Mouse (Mus musculus): ENCODE results near the gene H2al1j. TPM values are rescaled to one million over a fixed set of nuclear protein-coding genes. Genes with fewer than 3 reads are reported as not detected.
"Not testable (repeated sequence)": the region's sequence is repeated elsewhere in the genome, so short reads cannot be mapped to it uniquely, and the experiment has no call there.

Gene H2al1j
- polyA plus RNA-seq (2015; fragmentation: Nextera tagmentation; extraction: Ambion mirVana) = not detected in 2 replicates

- not testable (repeated sequence) for H3K27me3 ChIP-seq; H3K9ac ChIP-seq; ATAC-seq (ENCODE audit: low FRiP score, low read depth); H3K9me3 ChIP-seq; H3K4me3 ChIP-seq; H3K36me3 ChIP-seq; H3K27ac ChIP-seq; H3K4me2 ChIP-seq (replicated peaks); H3K4me1 ChIP-seq
- 86% methylated on average over 2 of the region's 2 CpGs for WGBS
Measured at GRCm38 (mm10) chrX:11327522-11327921, at the start of gene H2al1j. Gene H2al1j, plus strand, starts transcription at chrX:11327822.

- no peak overlapping the region for H3K27ac ChIP-seq
- no peak overlapping the region for H3K4me2 ChIP-seq (replicated peaks)
- H3K9ac ChIP-seq = no peak overlapping the region
- 65% methylated on average over 2 of the region's 2 CpGs for WGBS
- no peak for ATAC-seq (ENCODE audit: low FRiP score, low read depth)
- no peaks in the 10 kb centered on the region for H3K9me3 ChIP-seq
- H3K4me3 ChIP-seq = no peak overlapping the region
- H3K4me1 ChIP-seq = no peaks in the 10 kb centered on the region
- no peaks in the 10 kb centered on the region for H3K36me3 ChIP-seq
- peaks cover 20% of the 10 kb centered on the region; the same call in 1 of the 2 replicates for H3K27me3 ChIP-seq
Measured at GRCm38 (mm10) chrX:11280741-11281140, 46.9 kb upstream of the H2al1j start.

- WGBS = 56% methylated on average over 14 of the region's 14 CpGs
Measured at GRCm38 (mm10) chrX:11288306-11288882, 39.2 kb upstream of the H2al1j start.

DNA sequence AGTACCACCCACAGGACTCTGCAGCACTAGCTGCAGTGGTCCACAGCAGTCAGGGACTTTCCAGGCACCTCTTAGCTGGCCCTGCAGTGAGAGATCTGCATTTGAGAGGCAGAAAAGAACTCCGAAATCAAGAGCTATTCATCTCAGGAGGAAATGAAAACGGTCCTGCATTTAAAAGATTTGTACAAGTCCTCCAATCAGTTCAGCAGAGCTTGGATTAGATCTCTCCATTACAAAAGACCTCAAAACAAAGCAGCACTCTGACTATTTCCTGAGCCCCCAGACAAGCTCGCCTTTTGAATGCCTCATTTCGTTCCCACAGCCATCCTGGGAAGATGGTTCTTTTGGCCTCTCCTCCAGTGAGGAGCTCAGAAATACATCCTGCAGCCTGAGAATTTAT, 38.4 kb upstream of the H2al1j start:
- peaks cover 39% of the 10 kb centered on the region; the same call in 1 of the 2 replicates for H3K27me3 ChIP-seq

More at GRCm38 (mm10) chrX:11288306-11288882, 39.2 kb upstream of the H2al1j start:
- no peak overlapping the region for H3K4me3 ChIP-seq
- peaks cover 34% of the 10 kb centered on the region; the same call in 1 of the 2 replicates for H3K27me3 ChIP-seq
- no peak overlapping the region for H3K4me2 ChIP-seq (replicated peaks)
- H3K36me3 ChIP-seq = no peaks in the 10 kb centered on the region
- no peak for ATAC-seq (ENCODE audit: low FRiP score, low read depth)
- H3K9ac ChIP-seq = no peak overlapping the region
- H3K4me1 ChIP-seq = no peaks in the 10 kb centered on the region
- H3K9me3 ChIP-seq = no peaks in the 10 kb centered on the region
- H3K27ac ChIP-seq = no peak overlapping the region

DNA sequence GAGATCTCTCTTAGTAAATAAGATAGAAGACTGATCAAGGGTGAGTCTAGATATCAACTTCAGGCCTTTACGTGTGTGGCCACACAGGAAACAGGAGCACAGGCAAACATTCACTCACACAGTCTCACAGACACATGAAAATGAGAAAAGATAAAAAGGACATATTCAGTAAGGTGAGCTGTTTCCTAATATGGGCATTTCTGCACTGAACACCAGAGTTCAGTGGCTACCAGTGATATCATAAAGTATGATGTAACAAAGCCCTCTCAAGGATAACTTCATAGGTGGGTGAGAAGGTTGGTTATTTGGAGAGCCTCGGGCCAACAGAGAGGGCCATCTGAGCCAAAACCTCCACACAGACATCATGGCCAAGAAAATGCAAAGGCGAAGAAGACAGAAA, 28.7 kb upstream of the H2al1j start, which contains the start of gene H2al1a:
H2al1a (plus strand) TSS at position 301 of the 400 bp plus-strand sequence.
- H3K27ac ChIP-seq; H3K9me3 ChIP-seq; H3K4me1 ChIP-seq; H3K36me3 ChIP-seq; H3K27me3 ChIP-seq; ATAC-seq (ENCODE audit: low FRiP score, low read depth); H3K4me2 ChIP-seq (replicated peaks); H3K9ac ChIP-seq; H3K4me3 ChIP-seq: not testable (repeated sequence)
- WGBS = no CpG with 5 or more reads among the region's 3 CpGs

More for the DNA sequence above, 38.4 kb upstream of the H2al1j start:
- Histone ChIP-seq H3K4me2 (replicated peaks) (no peak overlapping the region), H3K27ac (no peak overlapping the region), H3K4me3 (no peak overlapping the region), H3K4me1 (no peaks in the 10 kb centered on the region), H3K36me3 (no peaks in the 10 kb centered on the region), H3K9ac (no peak overlapping the region), H3K9me3 (no peaks in the 10 kb centered on the region)
- 78% methylated on average over 4 of the region's 4 CpGs for WGBS
- no peak for ATAC-seq (ENCODE audit: low FRiP score, low read depth)

DNA sequence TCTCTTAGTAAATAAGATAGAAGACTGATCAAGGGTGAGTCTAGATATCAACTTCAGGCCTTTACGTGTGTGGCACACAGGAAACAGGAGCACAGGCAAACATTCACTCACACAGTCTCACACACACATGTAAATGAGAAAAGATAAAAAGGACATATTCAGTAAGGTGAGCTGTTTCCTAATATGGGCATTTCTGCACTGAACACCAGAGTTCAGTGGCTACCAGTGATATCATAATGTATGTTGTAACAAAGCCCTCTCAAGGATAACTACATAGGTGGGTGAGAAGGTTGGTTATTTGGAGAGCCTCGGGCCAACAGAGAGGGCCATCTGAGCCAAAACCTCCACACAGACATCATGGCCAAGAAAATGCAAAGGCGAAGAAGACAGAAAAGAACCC, 25.5 kb upstream of the H2al1j start, which contains the start of gene H2al1b:
H2al1b (plus strand) TSS at position 301 of the 400 bp plus-strand sequence.
- H3K9ac ChIP-seq; ATAC-seq (ENCODE audit: low FRiP score, low read depth); H3K27ac ChIP-seq; H3K27me3 ChIP-seq; H3K36me3 ChIP-seq; H3K4me1 ChIP-seq; H3K4me3 ChIP-seq; H3K9me3 ChIP-seq; H3K4me2 ChIP-seq (replicated peaks): not testable (repeated sequence)
- WGBS = 94% methylated on average over 1 of the region's 3 CpGs

DNA sequence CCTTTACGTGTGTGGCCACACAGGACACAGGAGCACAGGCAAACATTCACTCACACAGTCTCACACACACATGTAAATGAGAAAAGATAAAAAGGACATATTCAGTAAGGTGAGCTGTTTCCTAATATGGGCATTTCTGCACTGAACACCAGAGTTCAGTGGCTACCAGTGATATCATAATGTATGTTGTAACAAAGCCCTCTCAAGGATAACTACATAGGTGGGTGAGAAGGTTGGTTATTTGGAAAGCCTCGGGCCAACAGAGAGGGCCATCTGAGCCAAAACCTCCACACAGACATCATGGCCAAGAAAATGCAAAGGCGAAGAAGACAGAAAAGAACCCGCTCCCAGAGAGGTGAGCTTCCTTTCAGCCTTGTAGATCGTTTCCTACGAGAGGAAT, 22.3 kb upstream of the H2al1j start, which contains the start of gene H2al1c:
H2al1c (plus strand) TSS at position 301 of the 400 bp plus-strand sequence.
- not testable (repeated sequence) for H3K4me3 ChIP-seq; H3K9me3 ChIP-seq; H3K36me3 ChIP-seq; H3K4me2 ChIP-seq (replicated peaks); H3K9ac ChIP-seq; H3K27me3 ChIP-seq; ATAC-seq (ENCODE audit: low FRiP score, low read depth); H3K27ac ChIP-seq; H3K4me1 ChIP-seq
- WGBS = 94% methylated on average over 2 of the region's 6 CpGs

GRCm38 (mm10) chrX:11308524-11308923, 19.1 kb upstream of the H2al1j start, which contains the start of gene H2al1d:
Gene H2al1d, plus strand, starts transcription at chrX:11308824.
- H3K9me3 ChIP-seq; ATAC-seq (ENCODE audit: low FRiP score, low read depth); H3K4me1 ChIP-seq; H3K4me3 ChIP-seq; H3K36me3 ChIP-seq; H3K4me2 ChIP-seq (replicated peaks); H3K9ac ChIP-seq; H3K27me3 ChIP-seq; H3K27ac ChIP-seq: not testable (repeated sequence)
- no CpG with 5 or more reads among the region's 6 CpGs for WGBS

- not testable (repeated sequence) for H3K36me3 ChIP-seq; H3K4me3 ChIP-seq; H3K4me2 ChIP-seq (replicated peaks); H3K9me3 ChIP-seq; H3K27me3 ChIP-seq; H3K9ac ChIP-seq; H3K27ac ChIP-seq; H3K4me1 ChIP-seq; ATAC-seq (ENCODE audit: low FRiP score, low read depth)
- no CpG with 5 or more reads among the region's 3 CpGs for WGBS
Measured at GRCm38 (mm10) chrX:11311634-11312033, 16.0 kb upstream of the H2al1j start, which contains the start of gene H2al1e. Gene H2al1e, plus strand, starts transcription at chrX:11311934.

DNA sequence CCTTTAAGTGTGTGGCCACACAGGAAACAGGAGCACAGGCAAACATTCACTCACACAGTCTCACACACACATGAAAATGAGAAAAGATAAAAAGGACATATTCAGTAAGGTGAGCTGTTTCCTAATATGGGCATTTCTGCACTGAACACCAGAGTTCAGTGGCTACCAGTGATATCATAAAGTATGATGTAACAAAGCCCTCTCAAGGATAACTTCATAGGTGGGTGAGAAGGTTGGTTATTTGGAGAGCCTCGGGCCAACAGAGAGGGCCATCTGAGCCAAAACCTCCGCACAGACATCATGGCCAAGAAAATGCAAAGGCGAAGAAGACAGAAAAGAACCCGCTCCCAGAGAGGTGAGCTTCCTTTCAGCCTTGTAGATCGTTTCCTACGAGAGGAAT, 12.8 kb upstream of the H2al1j start, which contains the start of gene H2al1f:
H2al1f (plus strand) TSS at position 301 of the 400 bp plus-strand sequence.
- ATAC-seq (ENCODE audit: low FRiP score, low read depth); H3K9ac ChIP-seq; H3K4me3 ChIP-seq; H3K27ac ChIP-seq; H3K36me3 ChIP-seq; H3K4me1 ChIP-seq; H3K4me2 ChIP-seq (replicated peaks); H3K9me3 ChIP-seq; H3K27me3 ChIP-seq: not testable (repeated sequence)
- WGBS = no CpG with 5 or more reads among the region's 6 CpGs

- WGBS = no CpG with 5 or more reads among the region's 3 CpGs
- H3K4me1 ChIP-seq = not testable (repeated sequence)
Measured at GRCm38 (mm10) chrX:11317956-11318355, 9.7 kb upstream of the H2al1j start, which contains the start of gene H2al1g. Gene H2al1g, plus strand, starts transcription at chrX:11318256.

GRCm38 (mm10) chrX:11321192-11321591, 6.4 kb upstream of the H2al1j start, which contains the start of gene H2al1h:
Gene H2al1h, plus strand, starts transcription at chrX:11321492.
- no CpG with 5 or more reads among the region's 6 CpGs for WGBS
- not testable (repeated sequence) for H3K27me3 ChIP-seq; H3K9me3 ChIP-seq; ATAC-seq (ENCODE audit: low FRiP score, low read depth); H3K4me3 ChIP-seq; H3K9ac ChIP-seq; H3K4me2 ChIP-seq (replicated peaks); H3K36me3 ChIP-seq; H3K27ac ChIP-seq; H3K4me1 ChIP-seq

More at GRCm38 (mm10) chrX:11317956-11318355, 9.7 kb upstream of the H2al1j start, which contains the start of gene H2al1g:
- not testable (repeated sequence) for H3K27ac ChIP-seq; H3K27me3 ChIP-seq; H3K9me3 ChIP-seq; ATAC-seq (ENCODE audit: low FRiP score, low read depth); H3K36me3 ChIP-seq; H3K4me2 ChIP-seq (replicated peaks); H3K4me3 ChIP-seq; H3K9ac ChIP-seq

Measured in limb, embryonic 13.5 days (tissue).